Mouse (Mus musculus) ES-Bruce4 (cell line): ENCODE data around the gene Ddo. TPM values are rescaled to one million over a fixed set of nuclear protein-coding genes. Genes with fewer than 3 reads are reported as not detected.

ENCODE experiments used
- H3K27ac ChIP-seq: 2 replicates; pipeline ENCODE4 v1.5.1; 2012; ENCODE audit warnings: low read length, inconsistent platforms; ENCODE audit not compliant: insufficient read depth
- H3K27me3 ChIP-seq: 2 replicates; pipeline ENCODE4 v1.6.1; 2012; ENCODE audit warnings: mild to moderate bottlenecking, low read length, inconsistent platforms; ENCODE audit not compliant: control insufficient read depth, poor library complexity, insufficient read depth, severe bottlenecking
- H3K36me3 ChIP-seq: 2 replicates; pipeline ENCODE4 v1.6.1; 2012; ENCODE audit warnings: inconsistent platforms, mild to moderate bottlenecking, low read length, moderate library complexity; ENCODE audit not compliant: control insufficient read depth, poor library complexity, insufficient read depth, severe bottlenecking
- H3K4me1 ChIP-seq: one replicate; pipeline ENCODE4 v1.8.1; 2011; ENCODE audit warnings: low read length; ENCODE audit not compliant: control insufficient read depth, insufficient read depth
- H3K4me3 ChIP-seq: 2 replicates; pipeline ENCODE4 v1.5.1; 2011; ENCODE audit warnings: low read depth, mild to moderate bottlenecking, low read length
- H3K9ac ChIP-seq: 2 replicates; pipeline ENCODE4 v1.6.1; 2012; ENCODE audit warnings: low read depth, mild to moderate bottlenecking, inconsistent platforms; ENCODE audit not compliant: poor library complexity, severe bottlenecking
- H3K9me3 ChIP-seq: replicated peaks from 2 replicates; pipeline ENCODE4 v1.6.1; 2012; ENCODE audit warnings: mild to moderate bottlenecking, low read length, inconsistent platforms; ENCODE audit not compliant: control insufficient read depth, poor library complexity, insufficient read depth, severe bottlenecking
- CTCF ChIP-seq: IDR thresholded peaks from one replicate; pipeline ENCODE4 v1.8.1; 2011; ENCODE audit warnings: low read depth, low read length
- EP300 ChIP-seq: IDR thresholded peaks from 2 replicates; pipeline ENCODE4 v1.6.1; 2011; ENCODE audit warnings: low read depth, low read length; ENCODE audit not compliant: insufficient read depth
- POLR2A ChIP-seq: IDR thresholded peaks from one replicate; pipeline ENCODE4 v1.8.1; 2011; ENCODE audit warnings: low read length; ENCODE audit not compliant: insufficient read depth
- polyA plus RNA-seq: library from polyadenylated mRNA; stranded (reverse); fragments of >200 nt; gene quantifications from 2 replicates; pipeline ENCODE4 v1.2.4, GENCODE M21; 2011; ENCODE audit warnings: low read depth; ENCODE audit not compliant: missing spikeins, insufficient read depth, insufficient read length

The Ddo gene
- polyA plus RNA-seq, 1 experiment = not detected

DNA sequence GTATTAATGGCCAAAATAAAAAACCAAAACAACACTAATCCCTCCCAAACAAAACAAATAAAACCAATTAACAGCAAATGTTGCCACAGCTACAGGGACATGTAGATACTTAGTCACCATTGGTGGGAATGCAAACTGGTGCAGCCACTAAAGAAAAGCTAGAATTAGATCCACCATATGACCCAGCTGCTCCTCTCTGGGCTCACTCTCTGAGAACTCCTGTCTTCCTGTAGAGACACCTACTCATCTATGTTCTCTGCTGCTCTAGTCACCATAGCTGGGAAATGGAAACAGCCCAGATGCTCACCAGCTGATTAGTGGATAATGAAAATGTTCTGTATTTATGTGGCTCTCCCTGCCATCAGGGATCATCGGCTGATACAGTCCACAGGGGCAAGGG is 10.1 kb upstream of the Ddo start:
- Histone ChIP-seq H3K27ac (no peak overlapping the region), H3K9me3 (no peaks in the 10 kb centered on the region), H3K9ac (no peak overlapping the region), H3K27me3 (no peaks in the 10 kb centered on the region), H3K4me3 (no peak overlapping the region), H3K36me3 (no peaks in the 10 kb centered on the region), H3K4me1 (no peaks in the 10 kb centered on the region)
- no peak for TF ChIP-seq POLR2A
- no peak for TF ChIP-seq CTCF
- TF ChIP-seq EP300 = no peak

DNA sequence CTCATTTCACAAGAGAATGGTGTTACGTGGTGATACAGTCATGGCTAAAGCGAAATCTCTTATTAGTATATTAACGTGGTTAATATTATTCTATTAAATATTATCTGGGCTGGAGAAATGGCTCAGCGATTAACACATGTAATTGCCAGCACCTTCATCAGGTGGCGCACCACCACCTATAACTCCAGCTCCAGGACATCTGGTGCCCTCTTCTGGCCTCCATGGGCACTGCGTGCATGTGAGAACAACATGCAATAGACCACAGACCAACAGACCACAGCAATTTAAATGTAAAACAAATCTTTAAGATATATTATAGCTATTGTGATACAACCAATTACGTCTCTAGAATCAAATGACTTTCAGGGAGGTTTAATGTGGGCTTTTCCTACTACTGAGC is 671 bp upstream of the Ddo start:
- no peak overlapping the region for H3K27ac ChIP-seq
- H3K9ac ChIP-seq = no peak overlapping the region
- no peaks in the 10 kb centered on the region for H3K36me3 ChIP-seq
- TF ChIP-seq CTCF (peak; percentile 99), POLR2A (no peak)
- no peaks in the 10 kb centered on the region for H3K9me3 ChIP-seq
- no peaks in the 10 kb centered on the region for H3K27me3 ChIP-seq
- no peak overlapping the region for H3K4me3 ChIP-seq
- no peaks in the 10 kb centered on the region for H3K4me1 ChIP-seq

GRCm38 (mm10) chr10:40630457-40630856 is 646 bp downstream of the Ddo start:
- Histone ChIP-seq H3K9ac (no peak overlapping the region), H3K36me3 (no peaks in the 10 kb centered on the region), H3K27me3 (no peaks in the 10 kb centered on the region), H3K4me1 (no peaks in the 10 kb centered on the region), H3K4me3 (no peak overlapping the region), H3K9me3 (no peaks in the 10 kb centered on the region), H3K27ac (no peak overlapping the region)
- no peak for TF ChIP-seq CTCF
- no peak for TF ChIP-seq EP300
- TF ChIP-seq POLR2A = no peak

- H3K4me3 ChIP-seq = no peak overlapping the region
- no peaks in the 10 kb centered on the region for H3K4me1 ChIP-seq
- no peak overlapping the region for H3K9ac ChIP-seq
- H3K27me3 ChIP-seq = no peaks in the 10 kb centered on the region
- no peaks in the 10 kb centered on the region for H3K36me3 ChIP-seq
- no peak for TF ChIP-seq EP300
- TF ChIP-seq POLR2A = no peak
- TF ChIP-seq CTCF = no peak
- H3K9me3 ChIP-seq = no peaks in the 10 kb centered on the region
- no peak overlapping the region for H3K27ac ChIP-seq
Observed at GRCm38 (mm10) chr10:40630961-40631360, 1.1 kb downstream of the Ddo start.

DNA sequence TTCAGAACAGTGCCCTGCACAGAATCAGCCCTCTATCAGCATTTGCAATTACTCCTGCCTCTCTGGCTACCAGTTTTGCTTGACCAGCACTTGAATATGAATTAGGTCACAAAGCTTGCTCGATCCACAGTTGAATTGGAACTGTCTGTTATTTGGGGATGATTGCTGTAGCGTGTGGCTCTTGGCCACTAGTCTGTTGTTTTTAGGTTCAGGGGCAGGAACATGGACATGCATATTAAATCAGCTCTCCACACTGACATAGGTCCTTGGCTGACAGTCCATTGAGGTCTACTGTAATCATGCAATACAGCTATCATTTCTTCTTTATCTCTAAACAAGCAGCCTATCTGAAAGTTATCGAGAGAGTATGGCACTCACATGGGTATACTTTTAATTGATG is 2.3 kb downstream of the Ddo start:
- H3K9me3 ChIP-seq = no peaks in the 10 kb centered on the region
- no peak overlapping the region for H3K4me3 ChIP-seq
- no peak overlapping the region for H3K9ac ChIP-seq
- no peak overlapping the region for H3K27ac ChIP-seq
- no peaks in the 10 kb centered on the region for H3K27me3 ChIP-seq
- H3K4me1 ChIP-seq = no peaks in the 10 kb centered on the region
- no peak for TF ChIP-seq POLR2A
- no peak for TF ChIP-seq EP300
- TF ChIP-seq CTCF = no peak
- H3K36me3 ChIP-seq = no peaks in the 10 kb centered on the region

GRCm38 (mm10) chr10:40637331-40637730 is 7.5 kb downstream of the Ddo start:
- no peaks in the 10 kb centered on the region for H3K27me3 ChIP-seq
- no peaks in the 10 kb centered on the region for H3K36me3 ChIP-seq
- H3K4me3 ChIP-seq = no peak overlapping the region
- H3K9ac ChIP-seq = no peak overlapping the region
- peaks cover 4% of the 10 kb centered on the region for H3K4me1 ChIP-seq
- no peak overlapping the region for H3K27ac ChIP-seq
- TF ChIP-seq POLR2A (no peak), EP300 (no peak), CTCF (no peak)
- H3K9me3 ChIP-seq = no peaks in the 10 kb centered on the region

- Histone ChIP-seq H3K9me3 (no peaks in the 10 kb centered on the region), H3K4me3 (no peak overlapping the region), H3K27ac (no peak overlapping the region), H3K9ac (no peak overlapping the region), H3K27me3 (no peaks in the 10 kb centered on the region), H3K4me1 (peaks cover 4% of the 10 kb centered on the region), H3K36me3 (no peaks in the 10 kb centered on the region)
- TF ChIP-seq CTCF = no peak
- TF ChIP-seq EP300 = no peak
- no peak for TF ChIP-seq POLR2A
Observed at GRCm38 (mm10) chr10:40638276-40638675, 8.5 kb downstream of the Ddo start.
